Mouse (Mus musculus) spleen, adult 2 months (tissue): ENCODE measurements around the gene Sorbs1. TPM values are rescaled to one million over a fixed set of nuclear protein-coding genes. Genes with fewer than 3 reads are reported as not detected.

Source experiments
- DNase-seq, 2 experiments: peaks; one replicate each; pipeline versions ENCODE4 v3.0.0 to v3.0.0-alpha.2; 2012 to 2021; ENCODE audit warnings: low spot score in 2 of 2, low read depth in 1 of 2
- H3K27ac ChIP-seq: fragments of 200-500 bp; 2 replicates; pipeline ENCODE4 v1.5.1; 2012; ENCODE audit warnings: low read length, inconsistent platforms; ENCODE audit not compliant: insufficient read depth
- H3K27me3 ChIP-seq: fragments of 200-500 bp; 2 replicates; pipeline ENCODE4 v1.6.1; 2012; ENCODE audit warnings: mild to moderate bottlenecking, moderate library complexity, low read length, inconsistent platforms; ENCODE audit not compliant: control insufficient read depth, insufficient read depth
- H3K36me3 ChIP-seq: fragments of 200-500 bp; 2 replicates; pipeline ENCODE4 v1.6.1; 2012; ENCODE audit warnings: mild to moderate bottlenecking, low read length, inconsistent platforms; ENCODE audit not compliant: control insufficient read depth, insufficient read depth
- H3K4me1 ChIP-seq: fragments of 200-500 bp; 2 replicates; pipeline ENCODE4 v1.6.1; 2011; ENCODE audit warnings: inconsistent platforms; ENCODE audit not compliant: control insufficient read depth, insufficient read depth, insufficient read length
- H3K4me3 ChIP-seq: fragments of 200-500 bp; 2 replicates; pipeline ENCODE4 v1.5.1; 2011; ENCODE audit warnings: mild to moderate bottlenecking, inconsistent platforms; ENCODE audit not compliant: insufficient read depth, insufficient read length; ENCODE audit errors: extremely low read depth
- CTCF ChIP-seq: fragments of 200-500 bp; IDR thresholded peaks from 2 replicates; pipeline ENCODE4 v1.5.1; 2011; ENCODE audit warnings: mild to moderate bottlenecking, inconsistent platforms; ENCODE audit not compliant: insufficient read depth, insufficient read length, insufficient replicate concordance; ENCODE audit errors: extremely low read depth
- POLR2A ChIP-seq: fragments of 200-500 bp; IDR thresholded peaks from 2 replicates; pipeline ENCODE4 v1.6.1; 2011; ENCODE audit warnings: low read depth, low read length, inconsistent platforms
- WGBS: fragments of 180-500 bp; shearing (Covaris S2); methylation state at CpG from one replicate; pipeline ENCODE4 v1.1.7; 2018; 5-methylcytosine and 5-hydroxymethylcytosine counted together
- polyA plus RNA-seq: library from polyadenylated mRNA; depleted of rRNA; stranded (reverse); fragments of >200 nt; gene quantifications from 2 replicates; pipeline ENCODE4 v1.2.3, GENCODE M21; 2012

Sorbs1 gene
- polyA plus RNA-seq, 1 experiment, result 6.4 TPM

DNA sequence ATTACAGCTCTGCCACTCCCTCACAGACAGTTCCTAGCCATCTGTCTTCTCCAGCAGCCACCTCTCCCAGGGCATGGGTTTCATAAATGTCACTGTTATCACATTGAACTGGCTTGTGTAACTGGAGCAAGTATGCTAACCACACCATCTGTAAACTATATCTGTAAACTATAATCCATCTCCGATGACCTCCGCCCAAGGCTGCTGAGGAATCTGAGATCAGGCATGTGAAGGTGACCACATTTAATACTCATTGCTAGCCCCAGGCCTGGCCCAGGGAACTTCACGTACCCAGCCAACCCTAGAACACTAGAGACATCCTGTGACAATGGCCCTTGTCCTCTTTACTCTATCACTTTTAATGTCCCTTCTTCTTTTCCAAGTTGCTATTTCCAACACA is 128.2 kb downstream of the Sorbs1 start:
- H3K27me3 ChIP-seq, result no peaks in the 10 kb centered on the region
- no peak overlapping the region for H3K4me3 ChIP-seq
- no peaks in the 10 kb centered on the region for H3K36me3 ChIP-seq
- no peak for DNase-seq
- 95% methylated on average over 3 of the region's 3 CpGs for WGBS
- TF ChIP-seq POLR2A (no peak), CTCF (no peak)
- no peak overlapping the region for H3K27ac ChIP-seq
- no peaks in the 10 kb centered on the region for H3K4me1 ChIP-seq

DNA sequence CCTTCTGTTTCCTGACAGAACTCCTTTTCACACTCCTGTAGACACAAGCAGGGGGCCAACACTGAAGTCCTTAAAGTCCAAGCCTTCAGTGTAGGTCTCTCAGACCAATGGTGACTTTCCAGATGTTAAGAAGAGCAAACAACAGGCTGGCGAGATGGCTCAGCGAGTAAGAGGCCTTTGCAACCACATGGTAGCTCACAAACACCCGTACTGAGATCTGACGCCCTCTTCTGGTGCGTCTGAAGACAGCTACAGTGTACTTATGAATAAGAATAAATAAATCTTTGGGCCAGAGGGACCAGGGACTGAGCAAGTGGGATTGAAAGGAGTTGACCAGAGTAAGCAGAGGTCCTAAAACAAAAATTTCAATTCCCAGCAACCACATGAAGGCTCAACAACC is 129.6 kb downstream of the Sorbs1 start:
- H3K36me3 ChIP-seq, result no peaks in the 10 kb centered on the region
- H3K4me1 ChIP-seq, result no peaks in the 10 kb centered on the region
- TF ChIP-seq POLR2A (no peak), CTCF (no peak)
- 54% methylated on average over 5 of the region's 5 CpGs for WGBS
- no peak for DNase-seq
- no peak overlapping the region for H3K4me3 ChIP-seq
- H3K27me3 ChIP-seq, result no peaks in the 10 kb centered on the region
- H3K27ac ChIP-seq, result no peak overlapping the region

DNA sequence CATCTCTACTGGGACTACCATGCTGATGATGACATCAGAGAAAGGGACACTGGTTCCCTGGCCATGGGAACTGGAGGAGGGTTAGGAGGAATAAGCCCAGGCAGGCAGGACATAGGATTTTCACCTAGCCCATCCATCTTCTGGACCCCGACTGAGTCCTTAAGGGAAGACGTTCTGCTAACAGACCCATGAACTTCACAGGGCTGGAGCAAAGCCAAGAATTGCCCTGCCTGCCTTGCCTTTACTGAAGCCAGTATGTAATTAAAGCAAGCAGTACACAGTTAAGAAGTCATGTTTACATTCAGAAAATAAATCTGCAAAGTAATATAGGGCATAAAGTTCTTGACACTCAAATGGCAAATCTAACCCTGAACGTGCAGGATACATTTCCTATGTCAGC is 132.9 kb downstream of the Sorbs1 start:
- 63% methylated on average over 3 of the region's 3 CpGs for WGBS
- Histone ChIP-seq H3K27ac (no peak overlapping the region), H3K27me3 (no peaks in the 10 kb centered on the region), H3K4me3 (no peak overlapping the region), H3K36me3 (no peaks in the 10 kb centered on the region), H3K4me1 (no peaks in the 10 kb centered on the region)
- DNase-seq, result no peak
- TF ChIP-seq POLR2A, result no peak
- TF ChIP-seq CTCF, result no peak

DNA sequence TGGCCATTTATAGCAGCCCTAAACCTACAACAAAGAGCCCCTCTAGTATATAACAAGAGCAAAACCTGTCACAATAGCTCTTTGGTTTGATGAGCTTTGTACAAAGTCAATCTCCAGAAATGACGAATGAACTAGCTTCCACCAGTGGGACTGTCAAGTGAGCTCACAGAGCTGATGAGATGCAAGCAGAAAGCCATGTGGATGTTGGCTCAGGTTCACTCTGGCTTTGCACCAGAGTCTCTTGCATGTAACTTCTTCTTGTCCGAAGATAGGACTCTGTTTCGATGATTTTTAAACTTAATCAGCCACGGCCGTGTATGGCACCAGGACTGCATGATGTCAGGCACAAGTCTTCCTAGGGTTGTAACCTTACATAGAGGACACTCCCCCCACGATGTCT is 133.6 kb downstream of the Sorbs1 start:
- Histone ChIP-seq H3K36me3 (no peaks in the 10 kb centered on the region), H3K27ac (no peak overlapping the region), H3K27me3 (no peaks in the 10 kb centered on the region), H3K4me1 (no peaks in the 10 kb centered on the region), H3K4me3 (no peak overlapping the region)
- DNase-seq, result no peak
- WGBS, result 79% methylated on average over 6 of the region's 6 CpGs
- TF ChIP-seq CTCF (no peak), POLR2A (no peak)

DNA sequence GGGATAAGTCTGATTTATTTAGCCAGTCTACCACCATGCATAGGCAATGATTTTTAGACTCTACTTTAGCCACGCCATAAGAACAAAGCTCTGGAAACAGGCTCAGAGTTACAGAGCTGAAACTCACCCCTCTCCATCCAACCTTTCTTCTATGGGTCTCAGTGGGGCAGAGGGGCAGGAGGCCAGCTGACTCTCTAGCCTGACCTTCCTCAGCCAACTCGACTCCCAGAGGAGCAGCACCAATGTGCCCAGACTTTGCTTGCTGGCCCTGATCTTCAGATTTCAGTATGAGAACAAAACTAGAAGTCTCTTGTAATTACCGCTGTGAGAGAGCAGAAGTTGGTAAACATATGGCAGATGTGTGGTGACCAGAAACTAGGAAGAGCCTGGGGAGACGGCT is 134.5 kb downstream of the Sorbs1 start:
- WGBS, result 88% methylated on average over 4 of the region's 4 CpGs
- TF ChIP-seq CTCF (no peak), POLR2A (no peak)
- Histone ChIP-seq H3K4me3 (no peak overlapping the region), H3K27ac (no peak overlapping the region), H3K4me1 (no peaks in the 10 kb centered on the region), H3K36me3 (no peaks in the 10 kb centered on the region), H3K27me3 (no peaks in the 10 kb centered on the region)
- no peak for DNase-seq

DNA sequence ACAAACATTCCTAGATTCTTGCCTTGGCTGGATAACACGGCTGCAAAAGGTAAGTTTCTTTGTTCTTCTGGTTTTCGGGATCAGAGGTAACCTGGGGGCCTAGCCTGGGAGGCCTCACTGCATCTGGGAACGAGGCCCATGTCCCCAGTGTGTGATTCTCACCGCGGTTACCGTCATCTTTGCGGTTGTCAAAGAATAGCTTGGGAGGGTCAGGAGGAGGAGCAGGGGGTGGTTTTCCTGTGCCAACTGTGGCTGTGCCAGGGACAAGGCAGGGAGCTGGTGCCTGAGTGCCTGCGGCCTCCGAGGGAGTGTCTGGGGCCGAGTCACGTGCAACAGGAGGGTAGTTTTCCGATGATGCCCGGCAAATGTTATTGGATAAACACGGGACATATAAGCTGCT is 135.9 kb downstream of the Sorbs1 start:
- WGBS, result 89% methylated on average over 14 of the region's 14 CpGs
- DNase-seq, result no peak
- Histone ChIP-seq H3K36me3 (no peaks in the 10 kb centered on the region), H3K27me3 (no peaks in the 10 kb centered on the region), H3K4me3 (no peak overlapping the region), H3K4me1 (no peaks in the 10 kb centered on the region), H3K27ac (no peak overlapping the region)
- TF ChIP-seq CTCF (no peak), POLR2A (no peak)

DNA sequence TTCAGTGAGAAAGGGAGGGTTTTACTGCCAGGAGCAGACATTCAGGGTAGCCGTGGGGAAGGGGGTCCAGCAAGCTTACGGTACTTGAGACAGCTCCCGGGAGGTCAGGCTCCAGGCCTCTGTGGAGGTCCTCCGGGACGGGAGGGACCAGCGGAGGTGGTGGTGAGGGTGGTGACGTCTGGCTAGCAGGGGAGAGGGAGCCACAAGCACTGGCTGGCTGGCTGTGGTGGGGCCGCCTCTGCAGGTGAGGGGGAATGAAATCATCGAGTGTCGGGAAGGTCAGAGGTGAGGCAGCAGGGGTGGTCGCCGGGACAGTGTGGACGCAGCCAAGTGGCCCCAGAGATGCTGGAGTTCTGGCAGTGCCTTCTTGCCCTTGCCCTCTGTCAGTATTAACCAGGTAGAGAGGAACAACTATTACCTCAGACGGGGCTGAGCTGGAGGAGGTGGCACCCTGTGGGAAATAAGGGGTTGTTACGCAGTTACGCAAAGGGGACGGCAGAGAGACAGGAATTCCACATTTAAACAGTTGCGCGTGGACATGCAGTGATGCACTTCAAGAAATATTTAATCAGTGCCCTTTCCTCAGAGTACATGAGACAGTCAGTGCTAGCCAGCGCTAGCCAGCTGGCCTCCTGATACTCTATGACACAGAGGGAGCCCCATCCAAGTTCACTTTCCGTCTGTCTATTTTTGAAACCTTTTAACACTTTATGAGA is 136.9 kb downstream of the Sorbs1 start:
- H3K36me3 ChIP-seq, result no peaks in the 10 kb centered on the region
- no peak overlapping the region for H3K4me3 ChIP-seq
- 92% methylated on average over 21 of the region's 21 CpGs for WGBS
- H3K4me1 ChIP-seq, result no peaks in the 10 kb centered on the region
- no peaks in the 10 kb centered on the region for H3K27me3 ChIP-seq
- no peak for DNase-seq
- no peak for TF ChIP-seq CTCF
- TF ChIP-seq POLR2A, result no peak
- no peak overlapping the region for H3K27ac ChIP-seq
